Mouse (Mus musculus) ES-Bruce4 (cell line): ENCODE results near the gene Daglb. TPM values are rescaled to one million over a fixed set of nuclear protein-coding genes. Genes with fewer than 3 reads are reported as not detected.
"Not testable (repeated sequence)": the region's sequence is repeated elsewhere in the genome, so short reads cannot be mapped to it uniquely, and the experiment has no call there.

Experiments
- H3K27ac ChIP-seq: 2 replicates; pipeline ENCODE4 v1.5.1; 2012; ENCODE audit warnings: low read length, inconsistent platforms; ENCODE audit not compliant: insufficient read depth
- H3K27me3 ChIP-seq: 2 replicates; pipeline ENCODE4 v1.6.1; 2012; ENCODE audit warnings: mild to moderate bottlenecking, low read length, inconsistent platforms; ENCODE audit not compliant: control insufficient read depth, poor library complexity, insufficient read depth, severe bottlenecking
- H3K36me3 ChIP-seq: 2 replicates; pipeline ENCODE4 v1.6.1; 2012; ENCODE audit warnings: inconsistent platforms, mild to moderate bottlenecking, low read length, moderate library complexity; ENCODE audit not compliant: control insufficient read depth, poor library complexity, insufficient read depth, severe bottlenecking
- H3K4me1 ChIP-seq: one replicate; pipeline ENCODE4 v1.8.1; 2011; ENCODE audit warnings: low read length; ENCODE audit not compliant: control insufficient read depth, insufficient read depth
- H3K4me3 ChIP-seq: 2 replicates; pipeline ENCODE4 v1.5.1; 2011; ENCODE audit warnings: low read depth, mild to moderate bottlenecking, low read length
- H3K9ac ChIP-seq: 2 replicates; pipeline ENCODE4 v1.6.1; 2012; ENCODE audit warnings: low read depth, mild to moderate bottlenecking, inconsistent platforms; ENCODE audit not compliant: poor library complexity, severe bottlenecking
- H3K9me3 ChIP-seq: replicated peaks from 2 replicates; pipeline ENCODE4 v1.6.1; 2012; ENCODE audit warnings: mild to moderate bottlenecking, low read length, inconsistent platforms; ENCODE audit not compliant: control insufficient read depth, poor library complexity, insufficient read depth, severe bottlenecking
- CTCF ChIP-seq: IDR thresholded peaks from one replicate; pipeline ENCODE4 v1.8.1; 2011; ENCODE audit warnings: low read depth, low read length
- EP300 ChIP-seq: IDR thresholded peaks from 2 replicates; pipeline ENCODE4 v1.6.1; 2011; ENCODE audit warnings: low read depth, low read length; ENCODE audit not compliant: insufficient read depth
- POLR2A ChIP-seq: IDR thresholded peaks from one replicate; pipeline ENCODE4 v1.8.1; 2011; ENCODE audit warnings: low read length; ENCODE audit not compliant: insufficient read depth
- polyA plus RNA-seq: library from polyadenylated mRNA; stranded (reverse); fragments of >200 nt; gene quantifications from 2 replicates; pipeline ENCODE4 v1.2.4, GENCODE M21; 2011; ENCODE audit warnings: low read depth; ENCODE audit not compliant: missing spikeins, insufficient read depth, insufficient read length

Daglb gene
- polyA plus RNA-seq, 1 experiment = 3.1 TPM

GRCm38 (mm10) chr5:143493163-143493562 is 28.8 kb downstream of the Daglb start:
- H3K27ac ChIP-seq = no peak overlapping the region
- no peaks in the 10 kb centered on the region for H3K27me3 ChIP-seq
- no peaks in the 10 kb centered on the region for H3K4me1 ChIP-seq
- no peak overlapping the region for H3K4me3 ChIP-seq
- no peaks in the 10 kb centered on the region for H3K9me3 ChIP-seq
- TF ChIP-seq EP300 (no peak), CTCF (no peak), POLR2A (no peak)
- H3K9ac ChIP-seq = no peak overlapping the region
- no peaks in the 10 kb centered on the region for H3K36me3 ChIP-seq

GRCm38 (mm10) chr5:143495708-143496107 is 31.3 kb downstream of the Daglb start:
- Histone ChIP-seq H3K9ac (no peak overlapping the region), H3K4me1 (no peaks in the 10 kb centered on the region), H3K4me3 (no peak overlapping the region), H3K27ac (no peak overlapping the region), H3K9me3 (no peaks in the 10 kb centered on the region), H3K36me3 (no peaks in the 10 kb centered on the region), H3K27me3 (no peaks in the 10 kb centered on the region)
- TF ChIP-seq POLR2A (no peak), EP300 (no peak), CTCF (no peak)

GRCm38 (mm10) chr5:143497451-143497850 is 33.1 kb downstream of the Daglb start:
- no peaks in the 10 kb centered on the region for H3K4me1 ChIP-seq
- H3K27me3 ChIP-seq = no peaks in the 10 kb centered on the region
- H3K4me3 ChIP-seq = no peak overlapping the region
- no peak overlapping the region for H3K27ac ChIP-seq
- no peaks in the 10 kb centered on the region for H3K9me3 ChIP-seq
- H3K36me3 ChIP-seq = no peaks in the 10 kb centered on the region
- TF ChIP-seq CTCF (no peak), POLR2A (no peak), EP300 (no peak)
- H3K9ac ChIP-seq = no peak overlapping the region

- H3K9ac ChIP-seq = no peak overlapping the region
- H3K27me3 ChIP-seq = no peaks in the 10 kb centered on the region
- H3K4me3 ChIP-seq = no peak overlapping the region
- no peaks in the 10 kb centered on the region for H3K9me3 ChIP-seq
- no peak overlapping the region for H3K27ac ChIP-seq
- no peaks in the 10 kb centered on the region for H3K4me1 ChIP-seq
- H3K36me3 ChIP-seq = no peaks in the 10 kb centered on the region
- TF ChIP-seq POLR2A (no peak), EP300 (no peak)
Measured at GRCm38 (mm10) chr5:143499197-143499596, 34.8 kb downstream of the Daglb start.

- no peak overlapping the region for H3K27ac ChIP-seq
Measured at GRCm38 (mm10) chr5:143499686-143500085, 35.3 kb downstream of the Daglb start.

GRCm38 (mm10) chr5:143500711-143501110 is 36.3 kb downstream of the Daglb start:
- not testable (repeated sequence) for H3K9ac ChIP-seq, H3K9me3 ChIP-seq, H3K36me3 ChIP-seq, H3K4me1 ChIP-seq, H3K27me3 ChIP-seq, H3K27ac ChIP-seq, H3K4me3 ChIP-seq

More at GRCm38 (mm10) chr5:143499686-143500085, 35.3 kb downstream of the Daglb start:
- H3K4me3 ChIP-seq = no peak overlapping the region
- no peaks in the 10 kb centered on the region for H3K36me3 ChIP-seq
- no peak overlapping the region for H3K9ac ChIP-seq
- no peaks in the 10 kb centered on the region for H3K27me3 ChIP-seq
- H3K4me1 ChIP-seq = no peaks in the 10 kb centered on the region
- no peak for TF ChIP-seq CTCF
- TF ChIP-seq POLR2A = no peak
- TF ChIP-seq EP300 = no peak
- no peaks in the 10 kb centered on the region for H3K9me3 ChIP-seq
